In the genomic region with DNA sequence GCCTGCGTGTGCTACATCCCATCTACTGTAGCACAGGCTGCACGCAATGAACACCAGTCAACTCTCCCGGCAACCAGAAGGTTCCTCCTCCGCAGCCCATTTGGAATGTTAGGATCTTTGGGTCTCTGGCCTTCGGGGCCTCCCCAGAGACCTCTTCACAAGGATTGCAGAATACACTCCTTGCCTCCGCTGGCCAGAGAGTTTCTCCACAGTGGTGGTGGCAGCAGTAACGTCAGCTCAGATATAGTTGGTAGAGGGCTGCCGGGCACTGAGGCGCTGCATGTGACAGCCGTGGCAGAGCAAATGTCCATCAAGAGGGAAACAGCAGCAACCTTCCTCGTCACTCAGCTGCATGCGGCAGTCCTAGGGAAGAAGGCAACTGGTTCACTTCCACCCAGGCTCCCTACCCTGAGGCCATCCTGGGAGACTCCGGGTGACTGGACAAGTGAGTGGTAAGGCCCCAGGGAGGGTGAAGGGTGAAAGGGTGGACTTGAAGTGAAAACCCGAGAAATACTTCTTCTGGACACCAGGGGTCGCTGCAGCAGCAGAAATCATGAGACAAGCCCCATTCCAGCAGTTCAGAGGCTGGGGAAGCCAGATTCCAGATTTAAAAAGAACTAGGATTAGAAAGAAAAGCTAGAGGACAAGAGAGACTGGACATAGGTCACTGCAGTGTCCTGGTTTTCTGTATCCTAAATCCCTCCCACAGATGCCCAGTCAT, we compare ENCODE assay signal across 8 mouse cellular contexts. TPM values are rescaled to one million over a fixed set of nuclear protein-coding genes. Genes with fewer than 3 reads are reported as not detected.
DNase-seq lines count a peak whose midpoint lies in the region; ATAC-seq and TF ChIP-seq lines count a peak whose summit lies in the region.

No protein-coding gene starts in this region.

- no peak overlapping the region for H3K4me3 ChIP-seq in limb, embryonic 11.5 days (ENCODE audit: low read depth, low read length)
- no peak overlapping the region for H3K4me3 ChIP-seq in testis, adult 2 months (ENCODE audit: control insufficient read depth, low read depth, low read length)

- peaks cover 20% of the 10 kb centered on the region for H3K4me1 ChIP-seq in limb, embryonic 11.5 days (ENCODE audit: control insufficient read depth, insufficient read depth, low read length)
- H3K4me1 ChIP-seq in testis, adult 2 months (ENCODE audit: control insufficient read depth, insufficient read depth, low read length): peaks cover 7% of the 10 kb centered on the region

- peak; percentile 50; the same call in 1 of the 2 replicates for TF ChIP-seq CTCF in testis, adult 2 months (IDR thresholded peaks at IDR 0.05; ENCODE audit: control insufficient read depth, insufficient read depth, insufficient replicate concordance, low read depth, low read length)

- peak; percentile 56 to 80 for DNase-seq in urinary bladder, postnatal 4 days (ENCODE audit: low spot score in 2 of 2)
- DNase-seq in urinary bladder, postnatal 10 days (ENCODE audit: low spot score): no peak
- peak; percentile 72 for DNase-seq in cerebellum, adult 8-10 months
- DNase-seq in frontal cortex, postnatal 36 days (ENCODE audit: low spot score in 2 of 2): peak; percentile 69 to 81
- DNase-seq in induced T-regulatory cell, adult 2 months (ENCODE audit: low read depth): peak; percentile 84
- DNase-seq in limb, embryonic 11.5 days (ENCODE audit: low spot score): peak; percentile 86
- DNase-seq in natural killer cell, adult 2 months (ENCODE audit: low spot score in 2 of 2): peak; percentile 45 to 60

- H3K4me2 ChIP-seq in limb, embryonic 11.5 days (ENCODE audit: low read depth, severe bottlenecking): no peak overlapping the region

- H3K27me3 ChIP-seq in limb, embryonic 11.5 days (ENCODE audit: control insufficient read depth, insufficient read depth, low read length): no peaks in the 10 kb centered on the region
- H3K27me3 ChIP-seq in testis, adult 2 months (ENCODE audit: control insufficient read depth, insufficient read depth, low read length): no peaks in the 10 kb centered on the region

- no peak overlapping the region for H3K27ac ChIP-seq in limb, embryonic 11.5 days (replicated peaks; ENCODE audit: low read depth, low read length)
- no peak overlapping the region for H3K27ac ChIP-seq in testis, adult 2 months (ENCODE audit: control insufficient read depth, insufficient read depth, low read depth, low read length)

- no peak for ATAC-seq in limb, embryonic 11.5 days (ENCODE audit: insufficient number of reproducible peaks, low FRiP score, low TSS enrichment, low read depth)

- no peaks in the 10 kb centered on the region for H3K9me3 ChIP-seq in limb, embryonic 11.5 days (ENCODE audit: control insufficient read depth, low read length)

- H3K9ac ChIP-seq in limb, embryonic 11.5 days (ENCODE audit: low read length): no peak overlapping the region

- peaks cover 21% of the 10 kb centered on the region for H3K36me3 ChIP-seq in limb, embryonic 11.5 days (ENCODE audit: control insufficient read depth, insufficient read depth, low read length)
- H3K36me3 ChIP-seq in testis, adult 2 months (ENCODE audit: control insufficient read depth, insufficient read depth, low read length): no peaks in the 10 kb centered on the region

- no peak for TF ChIP-seq POLR2A in testis, adult 2 months (IDR thresholded peaks at IDR 0.05; ENCODE audit: control insufficient read depth, low read depth, low read length)

- WGBS in limb, embryonic 11.5 days: 76% methylated on average over 15 of the region's 15 CpGs

RNA-seq across cellular contexts. Expression of a gene that starts 8.5 kb away (rescaled TPM):
- polyA plus RNA-seq in limb, embryonic 11.5 days (2014; fragmentation: Nextera tagmentation; extraction: Ambion mirVana): 38.5 and 41.8 TPM in 2 replicates
- 10.0 and 12.5 TPM in 2 replicates for polyA plus RNA-seq in testis, adult 2 months (2012; rRNA removed)

RNA-seq across cellular contexts. Expression of a gene that starts 14.4 kb away (rescaled TPM):
- 52.4 and 53.1 TPM in 2 replicates for polyA plus RNA-seq in limb, embryonic 11.5 days (2014; fragmentation: Nextera tagmentation; extraction: Ambion mirVana)
- 107 and 125 TPM in 2 replicates for polyA plus RNA-seq in testis, adult 2 months (2012; rRNA removed)

RNA-seq across cellular contexts. Expression of a gene that starts 36.9 kb away (rescaled TPM):
- 6.8 and 7.8 TPM in 2 replicates for polyA plus RNA-seq in limb, embryonic 11.5 days (2014; fragmentation: Nextera tagmentation; extraction: Ambion mirVana)
- polyA plus RNA-seq in testis, adult 2 months (2012; rRNA removed): 2.1 and 3.5 TPM in 2 replicates

RNA-seq across cellular contexts. Expression of a gene that starts 49.0 kb away (rescaled TPM):
- polyA plus RNA-seq in limb, embryonic 11.5 days (2014; fragmentation: Nextera tagmentation; extraction: Ambion mirVana): 474 and 488 TPM in 2 replicates
- polyA plus RNA-seq in testis, adult 2 months (2012; rRNA removed): 87.4 and 106 TPM in 2 replicates

RNA-seq across cellular contexts. Expression of a gene that starts 51.5 kb away (rescaled TPM):
- 122 and 126 TPM in 2 replicates for polyA plus RNA-seq in limb, embryonic 11.5 days (2014; fragmentation: Nextera tagmentation; extraction: Ambion mirVana)
- 17.5 and 19.0 TPM in 2 replicates for polyA plus RNA-seq in testis, adult 2 months (2012; rRNA removed)
